Mouse (Mus musculus) lung, adult 2 months (tissue): ENCODE measurements at regions not wholly inside any gene's neighbourhood (a gene's known extent, or its start where the extent isn't known, plus 50 kb on each side); places are given as distances from the start of the nearest gene placed in this dataset.

Source experiments
- CTCF ChIP-seq: fragments of 200-500 bp; IDR thresholded peaks from 2 replicates; pipeline ENCODE4 v1.5.1; 2011; ENCODE audit warnings: mild to moderate bottlenecking, low read length, control low read depth; ENCODE audit not compliant: insufficient read depth
- POLR2A ChIP-seq: fragments of 200-500 bp; IDR thresholded peaks from 2 replicates; pipeline ENCODE4 v1.6.1; 2011; ENCODE audit warnings: low read depth, mild to moderate bottlenecking, control low read depth, low read length, borderline replicate concordance; ENCODE audit errors: extremely low read depth

DNA sequence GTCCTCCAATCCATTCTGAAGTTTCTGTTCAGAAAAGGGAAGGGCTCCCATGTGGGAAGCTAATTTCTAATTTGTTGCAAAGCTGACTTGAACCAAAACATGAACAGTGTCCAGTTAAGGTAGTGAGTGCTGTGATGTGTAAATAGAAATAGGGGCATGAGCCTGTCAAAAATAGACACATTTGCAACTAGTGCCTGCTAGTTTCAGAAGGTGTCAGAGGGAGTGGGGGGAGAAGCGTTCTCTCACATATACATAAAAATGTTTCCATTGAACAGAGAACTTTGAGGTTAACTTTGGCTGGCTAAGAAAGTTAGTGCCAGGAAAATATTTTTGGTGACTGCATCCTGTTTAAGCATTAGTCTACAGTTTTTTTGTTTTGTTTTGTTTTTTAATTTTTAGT, 118.8 kb downstream of the Otol1 start:
- TF ChIP-seq CTCF, result no peak
- TF ChIP-seq POLR2A, result no peak
